Mouse (Mus musculus) midbrain, embryonic 10.5 days (tissue): ENCODE results near the gene Myh2. TPM values are rescaled to one million over a fixed set of nuclear protein-coding genes. Genes with fewer than 3 reads are reported as not detected.

Experiments used
- DNase-seq: peaks from one replicate; pipeline ENCODE4 v3.0.0-alpha.2; 2017; ENCODE audit warnings: low spot score
- H3K27ac ChIP-seq: fragments of 300-500 bp; sonication (generic); replicated peaks from 2 replicates; pipeline ENCODE4 v1.5.1; 2016; ENCODE audit warnings: mild to moderate bottlenecking
- H3K27me3 ChIP-seq: fragments of 300-500 bp; sonication (generic); 2 replicates; pipeline ENCODE4 v1.6.1; 2016; ENCODE audit warnings: low read depth, mild to moderate bottlenecking; ENCODE audit not compliant: poor library complexity, severe bottlenecking
- H3K36me3 ChIP-seq: fragments of 300-500 bp; sonication (generic); 2 replicates; pipeline ENCODE4 v1.6.1; 2016; ENCODE audit warnings: mild to moderate bottlenecking, moderate library complexity
- H3K4me1 ChIP-seq: fragments of 300-500 bp; sonication (generic); 2 replicates; pipeline ENCODE4 v1.6.1; 2016
- H3K4me3 ChIP-seq: fragments of 300-500 bp; sonication (generic); 2 replicates; pipeline ENCODE4 v1.5.1; 2016; ENCODE audit warnings: mild to moderate bottlenecking, moderate library complexity
- H3K9me3 ChIP-seq: fragments of 300-500 bp; sonication (generic); replicated peaks from 2 replicates; pipeline ENCODE4 v1.6.1; 2016; ENCODE audit warnings: mild to moderate bottlenecking
- WGBS: fragments of 180-500 bp; shearing (Covaris S2); methylation state at CpG from one replicate; pipeline ENCODE4 v1.1.7; 2016; 5-methylcytosine and 5-hydroxymethylcytosine counted together
- polyA plus RNA-seq: library from polyadenylated mRNA; unstranded; fragments of >200 nt; fragmentation: Nextera tagmentation; extraction: Ambion mirVana; gene quantifications from 2 replicates; pipeline ENCODE4 v1.2.1, GENCODE M21; 2016

Gene Myh2
- polyA plus RNA-seq, 1 experiment from 2014 or later = 0.04 TPM

DNA sequence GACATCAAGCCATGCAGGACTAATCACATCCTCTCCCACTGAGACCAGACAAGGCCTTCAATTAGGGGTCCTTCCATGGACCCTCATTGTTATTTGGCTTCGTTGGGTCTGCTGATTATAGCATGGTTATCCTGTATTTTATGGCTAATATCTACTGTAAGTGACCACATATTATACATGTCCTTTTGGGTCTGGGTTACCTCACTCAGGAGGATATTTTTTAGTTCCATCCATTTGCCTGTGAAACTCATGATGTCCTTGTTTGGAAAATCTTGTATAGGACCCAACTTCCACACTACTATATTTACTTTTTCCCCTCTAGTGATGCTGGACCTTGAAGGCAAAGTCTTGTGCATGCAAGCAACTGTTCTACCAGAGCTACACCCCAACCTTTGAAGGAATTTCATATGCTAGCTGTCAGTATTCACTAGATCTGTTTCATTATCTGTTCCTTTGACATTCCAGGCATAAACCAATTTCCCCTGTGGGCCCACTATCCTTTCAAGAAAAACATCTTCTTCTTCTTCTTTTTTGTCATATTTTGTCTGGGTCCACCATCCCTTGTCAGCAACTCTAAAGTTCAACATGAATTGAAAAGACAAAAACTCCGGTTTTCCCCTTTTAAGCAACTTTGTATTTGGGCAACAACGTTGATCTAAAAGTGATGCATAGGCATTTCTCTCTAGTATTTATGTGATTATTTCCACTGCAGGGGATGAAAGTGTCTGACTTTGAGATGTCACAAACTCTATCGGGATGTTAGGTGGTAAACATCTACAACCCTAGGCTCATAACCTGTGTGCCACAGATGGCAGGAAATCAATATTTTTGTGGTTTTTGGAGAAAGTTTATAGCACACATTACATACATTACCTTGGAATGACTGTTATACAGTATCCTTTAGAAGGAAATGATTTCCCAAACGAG is 25.1 kb upstream of the Myh2 start:
- no peak overlapping the region for H3K4me3 ChIP-seq
- 89% methylated on average over 5 of the region's 5 CpGs for WGBS
- H3K27ac ChIP-seq = no peak overlapping the region
- H3K36me3 ChIP-seq = no peaks in the 10 kb centered on the region
- 0 out of 2 replicates have a peak, but pooled peaks cover 10% of the 10 kb centered on the region for H3K4me1 ChIP-seq
- H3K27me3 ChIP-seq = peaks cover 60% of the 10 kb centered on the region
- no peak for DNase-seq
- no peaks in the 10 kb centered on the region for H3K9me3 ChIP-seq

DNA sequence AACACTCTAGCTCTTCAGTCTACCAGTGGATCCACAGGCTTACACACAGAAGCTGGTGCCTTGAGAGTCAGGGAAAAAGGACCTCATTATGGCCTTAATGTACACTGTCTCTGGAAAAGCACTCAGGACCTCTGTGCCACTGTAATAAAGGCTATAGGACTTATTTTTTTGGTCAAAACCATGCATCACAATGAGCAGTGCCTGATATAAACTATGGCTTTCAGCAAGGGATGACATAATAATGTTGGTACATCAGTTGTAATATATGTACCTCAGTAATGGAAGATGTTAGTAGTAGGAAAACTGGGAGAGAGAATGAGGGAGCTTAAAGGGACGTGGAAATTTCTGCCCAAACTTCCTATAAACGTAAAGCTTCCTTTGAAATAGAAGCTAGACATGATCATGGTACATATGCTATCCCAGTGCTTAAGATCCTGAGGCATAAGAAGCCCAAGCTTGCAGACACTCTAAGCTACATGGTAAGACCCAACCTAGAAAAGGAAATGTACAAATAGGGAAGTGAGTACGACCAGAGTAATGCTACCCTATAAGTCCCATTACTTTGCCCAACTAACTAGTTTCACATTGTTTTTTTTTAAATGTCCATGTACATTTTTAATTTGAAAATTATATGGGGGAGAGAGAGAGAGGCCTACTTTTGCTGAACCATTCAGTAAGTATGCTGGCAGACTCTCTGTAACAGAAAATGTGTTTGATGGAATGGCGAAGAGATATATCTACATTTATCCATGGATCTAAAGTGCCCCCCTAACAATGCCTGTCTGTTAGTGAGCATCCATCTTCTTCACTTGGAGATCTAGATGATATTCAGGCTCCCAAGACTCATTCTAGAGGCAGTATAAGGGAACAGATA is 24.2 kb upstream of the Myh2 start:
- Histone ChIP-seq H3K4me1 (0 out of 2 replicates have a peak, but pooled peaks cover 10% of the 10 kb centered on the region), H3K27me3 (peaks cover 60% of the 10 kb centered on the region), H3K4me3 (no peak overlapping the region), H3K36me3 (no peaks in the 10 kb centered on the region), H3K9me3 (no peaks in the 10 kb centered on the region), H3K27ac (no peak overlapping the region)
- 90% methylated on average over 4 of the region's 4 CpGs for WGBS
- no peak for DNase-seq

DNA sequence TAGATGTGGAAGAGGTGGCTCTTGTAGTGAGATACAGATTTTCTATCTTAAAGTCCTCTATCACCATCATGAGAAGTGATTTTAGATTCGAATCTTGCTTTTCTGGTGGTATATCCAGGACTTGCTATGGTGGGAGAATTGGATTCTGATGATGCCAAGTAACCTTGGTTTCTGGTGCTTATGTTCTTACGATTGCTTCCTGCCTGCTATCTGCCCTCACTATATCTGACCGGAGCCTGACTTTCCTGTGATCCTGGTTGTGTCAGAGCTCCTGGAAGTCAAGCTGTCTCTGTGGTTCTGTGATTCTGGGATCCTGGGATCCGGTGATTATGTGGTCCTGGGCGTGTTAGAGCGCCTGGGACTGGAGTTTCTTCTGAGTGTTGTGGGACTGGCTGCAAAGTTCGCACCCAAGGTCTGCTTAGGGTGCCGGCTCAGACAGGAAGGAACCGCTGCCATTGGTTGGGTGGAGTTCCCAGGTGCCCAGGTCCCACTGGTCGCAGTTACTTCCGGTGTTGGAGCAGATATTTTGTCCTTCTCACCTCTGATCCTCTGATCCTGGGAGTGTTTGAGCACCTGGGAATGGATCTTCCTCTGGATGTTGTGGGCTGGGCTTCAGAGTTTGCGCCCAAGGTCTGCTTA is 23.4 kb upstream of the Myh2 start:
- Histone ChIP-seq H3K4me1 (0 out of 2 replicates have a peak, but pooled peaks cover 6% of the 10 kb centered on the region), H3K9me3 (no peaks in the 10 kb centered on the region), H3K27ac (no peak overlapping the region), H3K27me3 (peaks cover 59% of the 10 kb centered on the region), H3K36me3 (no peaks in the 10 kb centered on the region), H3K4me3 (no peak overlapping the region)
- no peak for DNase-seq
- 96% methylated on average over 12 of the region's 12 CpGs for WGBS

DNA sequence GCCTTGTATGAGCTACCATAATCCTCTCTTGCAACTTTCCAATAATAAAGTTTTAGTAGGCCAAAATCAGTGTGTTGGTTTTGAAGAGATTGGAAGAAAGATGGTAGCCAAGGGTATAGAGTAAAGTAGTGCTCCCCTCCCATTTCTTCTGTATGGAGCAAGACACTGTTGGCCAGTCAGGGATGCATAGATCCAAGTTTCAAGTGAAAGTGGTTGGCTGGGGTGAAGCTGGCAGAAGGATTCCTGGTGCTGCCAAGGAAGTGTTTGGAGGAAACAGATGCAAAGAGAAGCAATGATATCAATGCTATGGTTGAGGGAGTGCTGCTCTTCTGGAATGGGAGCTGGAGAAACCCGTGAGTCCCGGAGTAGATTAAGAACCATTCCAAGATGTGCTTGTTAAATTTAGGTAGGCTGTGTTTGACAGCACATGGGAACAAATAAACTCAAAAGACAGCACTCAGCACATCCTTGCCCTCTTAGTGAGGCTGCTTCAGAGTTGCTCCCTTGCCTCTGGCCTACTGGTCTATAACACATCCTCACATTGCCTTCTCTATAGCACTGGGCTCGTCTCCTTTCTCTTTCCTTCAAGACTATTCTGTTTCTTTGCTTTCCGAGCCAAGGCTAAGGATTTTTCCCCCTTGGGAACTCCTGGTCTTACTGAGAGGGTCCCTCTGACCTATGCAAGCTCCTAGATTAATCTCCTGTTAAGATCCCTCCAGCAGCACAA is 22.4 kb upstream of the Myh2 start:
- no peak for DNase-seq
- Histone ChIP-seq H3K9me3 (no peaks in the 10 kb centered on the region), H3K4me3 (no peak overlapping the region), H3K27me3 (peaks cover 54% of the 10 kb centered on the region), H3K4me1 (peaks cover 12% of the 10 kb centered on the region), H3K27ac (no peak overlapping the region), H3K36me3 (no peaks in the 10 kb centered on the region)
- 71% methylated on average over 4 of the region's 4 CpGs for whole genome bisulfite sequencing

DNA sequence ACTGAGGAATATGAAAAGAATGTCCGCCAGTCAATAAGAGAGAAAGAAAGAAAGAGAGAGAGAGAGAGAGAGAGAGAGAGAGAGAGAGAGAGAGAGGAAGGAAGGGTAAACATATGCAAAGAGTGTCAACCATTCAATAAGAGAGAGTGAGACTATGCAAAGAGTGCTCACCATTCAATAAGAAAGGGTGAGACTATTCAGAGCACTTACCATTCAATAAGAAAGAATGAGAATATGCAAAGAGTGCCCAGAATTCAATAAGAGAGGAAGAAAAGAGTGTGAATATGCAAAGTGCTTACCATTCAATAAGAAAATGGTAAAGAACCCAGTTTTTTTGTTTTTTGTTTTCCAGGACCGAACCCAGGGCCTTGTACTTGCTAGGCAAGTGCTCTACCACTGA is 20.6 kb upstream of the Myh2 start:
- no peak overlapping the region for H3K27ac ChIP-seq
- peaks cover 12% of the 10 kb centered on the region for H3K4me1 ChIP-seq
- H3K4me3 ChIP-seq = no peak overlapping the region
- peaks cover 44% of the 10 kb centered on the region for H3K27me3 ChIP-seq
- H3K36me3 ChIP-seq = no peaks in the 10 kb centered on the region
- DNase-seq = no peak
- H3K9me3 ChIP-seq = no peaks in the 10 kb centered on the region
- 82% methylated on average over 2 of the region's 2 CpGs for WGBS

DNA sequence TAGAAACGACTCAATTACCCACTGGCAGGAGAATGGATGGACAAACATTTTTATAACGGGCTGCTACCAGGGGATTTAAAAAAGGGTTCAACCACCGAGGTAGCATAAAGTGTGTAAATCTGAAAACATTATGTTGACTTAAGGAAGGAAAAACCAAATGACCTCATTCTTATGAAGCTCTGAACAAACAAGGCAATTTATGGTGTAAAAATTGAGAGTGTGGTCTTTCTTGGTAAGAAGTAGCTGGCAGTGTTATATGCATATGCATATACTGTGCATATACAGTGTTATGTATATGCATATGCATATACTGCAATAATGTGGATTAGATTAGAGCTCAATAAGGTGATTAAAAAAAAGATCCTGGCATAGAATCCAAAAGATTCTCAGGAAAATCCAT is 19.7 kb upstream of the Myh2 start:
- Histone ChIP-seq H3K36me3 (no peaks in the 10 kb centered on the region), H3K27me3 (peaks cover 35% of the 10 kb centered on the region)
- 85% methylated on average over 3 of the region's 3 CpGs for WGBS

DNA sequence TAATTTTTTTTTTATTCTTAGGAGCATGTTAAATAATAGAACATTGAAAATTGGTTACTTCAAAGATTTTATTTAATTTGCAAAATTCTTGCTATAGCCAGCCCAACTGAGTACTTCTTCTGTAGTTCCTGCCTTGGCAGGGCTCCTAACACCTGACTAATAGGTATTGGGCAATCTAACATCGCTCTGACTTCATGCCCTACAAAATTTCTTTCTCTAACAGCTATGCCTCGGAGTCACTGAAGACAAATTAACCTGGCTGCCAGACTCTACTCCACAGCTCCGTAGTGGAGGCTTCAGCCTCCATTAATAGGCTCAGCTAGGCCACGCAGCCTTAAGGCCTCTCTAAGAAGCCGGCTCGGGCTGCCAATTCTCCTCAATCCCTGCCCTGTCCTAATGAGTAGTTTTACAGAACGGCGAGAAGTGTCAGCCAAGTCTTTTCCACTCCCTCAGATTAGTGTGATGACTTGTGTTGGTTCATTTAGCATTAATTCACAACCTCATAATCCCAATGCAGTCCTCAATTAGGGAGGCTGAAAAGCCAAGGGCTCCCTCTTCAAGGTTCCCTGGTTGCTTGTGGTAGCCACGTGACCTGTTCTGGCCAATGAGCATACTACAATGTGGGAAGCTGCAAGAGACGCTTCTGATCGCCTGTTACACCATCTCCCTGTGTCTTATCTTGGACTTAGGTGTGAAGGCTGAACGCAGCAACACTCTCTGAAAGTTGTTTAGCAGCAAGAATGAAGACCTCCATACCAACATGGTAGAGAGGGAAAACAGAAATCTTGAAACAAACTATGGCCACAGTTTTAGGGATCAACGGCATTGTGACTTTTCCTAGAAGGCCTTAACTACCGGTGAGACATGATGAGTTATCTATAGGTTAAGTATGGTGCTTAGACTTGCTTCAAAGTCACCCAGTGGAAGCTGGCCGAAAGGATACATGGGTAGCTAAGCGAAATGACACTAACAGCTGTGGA is 18.9 kb upstream of the Myh2 start:
- H3K9me3 ChIP-seq = no peaks in the 10 kb centered on the region
- DNase-seq = no peak
- peaks cover 12% of the 10 kb centered on the region for H3K4me1 ChIP-seq
- H3K36me3 ChIP-seq = no peaks in the 10 kb centered on the region
- peaks cover 27% of the 10 kb centered on the region for H3K27me3 ChIP-seq
- 83% methylated on average over 16 of the region's 16 CpGs for WGBS
- H3K27ac ChIP-seq = no peak overlapping the region
- no peak overlapping the region for H3K4me3 ChIP-seq

More for the DNA sequence above, 19.7 kb upstream of the Myh2 start:
- Histone ChIP-seq H3K9me3 (no peaks in the 10 kb centered on the region), H3K27ac (no peak overlapping the region), H3K4me3 (no peak overlapping the region), H3K4me1 (peaks cover 12% of the 10 kb centered on the region)
- DNase-seq = no peak

DNA sequence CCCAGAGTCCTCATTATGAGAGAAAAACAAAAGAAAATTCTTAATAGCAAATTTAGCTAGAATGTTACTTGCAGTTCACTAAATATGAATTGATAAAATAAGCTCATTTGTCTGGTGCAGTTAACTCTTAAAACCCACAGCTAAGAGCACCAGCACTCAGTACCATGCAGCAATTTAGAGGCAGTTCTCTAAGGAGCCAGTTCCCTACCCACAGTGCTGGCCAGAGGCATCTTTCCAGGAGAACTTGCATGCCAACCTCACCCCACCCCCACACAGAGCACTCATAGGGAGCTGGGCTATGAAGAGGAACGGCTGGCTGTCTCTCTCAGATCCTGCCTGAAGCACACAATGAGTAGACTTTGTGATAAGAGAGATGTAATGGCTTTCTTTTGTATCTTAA is 17.7 kb upstream of the Myh2 start:
- H3K36me3 ChIP-seq = no peaks in the 10 kb centered on the region
- H3K27me3 ChIP-seq = peaks cover 15% of the 10 kb centered on the region; the same call in 1 of the 2 replicates
- H3K27ac ChIP-seq = no peak overlapping the region
- no peaks in the 10 kb centered on the region for H3K9me3 ChIP-seq
- DNase-seq = no peak
- WGBS = 13% methylated on average over 1 of the region's 1 CpGs
- H3K4me3 ChIP-seq = no peak overlapping the region
- H3K4me1 ChIP-seq = peaks cover 12% of the 10 kb centered on the region

DNA sequence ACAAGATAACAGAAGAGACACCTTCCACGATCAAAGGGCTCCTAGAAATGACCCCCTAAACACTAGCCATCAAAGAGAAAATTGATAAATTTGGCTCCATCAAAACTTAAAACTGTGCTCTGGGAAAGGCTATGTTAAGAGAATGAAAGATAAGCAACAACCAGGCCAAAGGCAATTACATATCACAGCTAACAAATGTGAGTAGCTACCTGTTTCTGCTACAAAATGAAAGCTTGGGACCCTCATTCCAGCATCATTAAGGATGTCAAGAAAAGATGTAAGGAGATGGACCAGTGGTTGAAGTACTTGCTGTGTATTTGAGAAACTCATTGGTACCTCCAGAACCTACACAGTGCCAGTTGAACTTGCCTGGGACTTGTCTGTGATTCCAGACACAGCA is 17.0 kb upstream of the Myh2 start:
- Histone ChIP-seq H3K4me1 (peaks cover 6% of the 10 kb centered on the region), H3K36me3 (no peaks in the 10 kb centered on the region), H3K27me3 (peaks cover 15% of the 10 kb centered on the region; the same call in 1 of the 2 replicates), H3K9me3 (no peaks in the 10 kb centered on the region), H3K27ac (no peak overlapping the region), H3K4me3 (no peak overlapping the region)
- 80% methylated on average over 1 of the region's 1 CpGs for WGBS
- DNase-seq = no peak

DNA sequence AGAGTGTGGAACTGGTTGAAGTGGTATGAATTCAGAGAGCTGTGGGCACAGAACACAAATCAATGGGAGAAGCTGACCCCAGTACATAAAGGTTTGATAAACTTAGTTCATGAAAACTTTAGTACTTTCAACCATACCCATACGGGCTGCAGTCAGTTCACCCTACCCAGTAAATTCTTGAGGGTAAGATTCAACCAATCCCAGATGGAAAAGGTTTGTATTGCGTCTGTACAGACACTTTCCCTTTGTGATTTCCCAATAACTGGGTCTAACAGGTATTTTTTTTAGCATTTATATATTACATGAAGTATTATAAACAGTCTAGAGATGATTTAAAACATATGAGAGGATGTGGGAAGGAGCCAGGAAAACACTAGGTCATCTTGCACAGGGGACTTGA is 15.2 kb upstream of the Myh2 start:
- H3K27ac ChIP-seq = no peak overlapping the region
- H3K36me3 ChIP-seq = no peaks in the 10 kb centered on the region
- H3K4me3 ChIP-seq = no peak overlapping the region
- no peak for DNase-seq
- H3K27me3 ChIP-seq = peaks cover 15% of the 10 kb centered on the region; the same call in 1 of the 2 replicates
- 87% methylated on average over 2 of the region's 2 CpGs for WGBS
- H3K9me3 ChIP-seq = no peaks in the 10 kb centered on the region
- H3K4me1 ChIP-seq = peaks cover 6% of the 10 kb centered on the region

DNA sequence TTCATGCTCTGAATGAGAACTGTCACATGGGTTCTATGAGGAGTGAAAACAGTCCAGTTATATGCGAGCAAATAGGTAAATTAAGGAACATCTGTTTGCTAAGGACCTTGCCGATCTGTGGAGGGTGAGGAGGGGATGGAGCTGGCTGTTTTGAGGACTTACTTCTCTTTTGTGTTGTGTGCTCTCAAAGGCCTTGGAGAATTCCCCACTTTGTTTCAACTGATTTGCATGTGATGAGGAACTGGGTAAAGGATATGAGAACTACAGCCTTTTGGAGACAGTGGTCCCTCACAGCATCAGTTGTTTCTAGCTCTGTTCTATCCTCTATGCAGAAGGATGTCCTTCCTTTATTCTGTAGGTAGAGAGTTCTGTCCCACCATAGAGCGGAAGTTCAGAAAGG is 10.7 kb upstream of the Myh2 start:
- H3K4me1 ChIP-seq = no peaks in the 10 kb centered on the region
- no peaks in the 10 kb centered on the region for H3K9me3 ChIP-seq
- DNase-seq = no peak
- H3K27me3 ChIP-seq = no peaks in the 10 kb centered on the region
- H3K36me3 ChIP-seq = no peaks in the 10 kb centered on the region
- WGBS = 92% methylated on average over 3 of the region's 3 CpGs
- no peak overlapping the region for H3K4me3 ChIP-seq
- H3K27ac ChIP-seq = no peak overlapping the region
